Mouse (Mus musculus): ENCODE results near the gene Sytl1.

- peak; percentile 63 for TF ChIP-seq CTCF (conservative IDR thresholded peaks at IDR 0.05; ENCODE audit: low read length)
- TF ChIP-seq POU5F1 (IDR thresholded peaks at IDR 0.05; ENCODE audit: borderline replicate concordance, low read length) = no peak
- no peak for TF ChIP-seq NANOG (IDR thresholded peaks at IDR 0.05; ENCODE audit: borderline replicate concordance, low read length)
Measured at GRCm38 (mm10) chr4:133297801-133298238, 34.9 kb upstream of the Sytl1 start.
